Mouse (Mus musculus) forebrain, embryonic 11.5 days (tissue): ENCODE data around the gene Olfr1465. TPM values are rescaled to one million over a fixed set of nuclear protein-coding genes. Genes with fewer than 3 reads are reported as not detected.

Source experiments
- ATAC-seq: fragments of 200-750 bp; cut with Nextera tagmentation; replicated peaks from 2 replicates; pipeline ENCODE4 v1.8.0; 2017; ENCODE audit warnings: moderate TSS enrichment; ENCODE audit not compliant: low FRiP score
- DNase-seq: peaks from one replicate; pipeline ENCODE4 v3.0.0-alpha.2; 2017; ENCODE audit warnings: low spot score
- H3K27ac ChIP-seq: fragments of 300-500 bp; sonication (generic); 2 replicates; pipeline ENCODE4 v1.5.1; 2014; ENCODE audit warnings: low read depth, low read length
- H3K27me3 ChIP-seq: fragments of 300-500 bp; sonication (generic); 2 replicates; pipeline ENCODE4 v1.6.1; 2014; ENCODE audit warnings: mild to moderate bottlenecking, low read length, mixed read lengths; ENCODE audit not compliant: control insufficient read depth, insufficient read depth
- H3K36me3 ChIP-seq: fragments of 300-500 bp; sonication (generic); 2 replicates; pipeline ENCODE4 v1.6.1; 2014; ENCODE audit warnings: mild to moderate bottlenecking, low read length, moderate library complexity, mixed read lengths; ENCODE audit not compliant: control insufficient read depth, insufficient read depth
- H3K4me1 ChIP-seq: fragments of 300-500 bp; sonication (generic); replicated peaks from 2 replicates; pipeline ENCODE4 v1.6.1; 2014; ENCODE audit warnings: low read length, mixed read lengths; ENCODE audit not compliant: control insufficient read depth, insufficient read depth
- H3K4me2 ChIP-seq: fragments of 300-500 bp; sonication (generic); 2 replicates; pipeline ENCODE4 v1.6.1; 2014; ENCODE audit warnings: low read depth, mild to moderate bottlenecking, low read length, moderate library complexity, mixed read lengths; ENCODE audit not compliant: severe bottlenecking
- H3K4me3 ChIP-seq: fragments of 300-500 bp; sonication (generic); 2 replicates; pipeline ENCODE4 v1.5.1; 2014; ENCODE audit warnings: low read depth, low read length
- H3K9ac ChIP-seq: fragments of 300-500 bp; sonication (generic); 2 replicates; pipeline ENCODE4 v1.6.1; 2014; ENCODE audit warnings: low read length
- H3K9me3 ChIP-seq: fragments of 300-500 bp; sonication (generic); 2 replicates; pipeline ENCODE4 v1.6.1; 2016; ENCODE audit warnings: low read length, mixed read lengths; ENCODE audit not compliant: control insufficient read depth
- WGBS: fragments of 180-500 bp; shearing (Covaris S2); extraction: QIAGEN DNeasy Blood & Tissue Kit; methylation state at CpG from one replicate; pipeline ENCODE4 v1.1.7; 2014; 5-methylcytosine and 5-hydroxymethylcytosine counted together
- polyA plus RNA-seq: library from polyadenylated mRNA; unstranded; fragments of >200 nt; fragmentation: Nextera tagmentation; extraction: Ambion mirVana; gene quantifications from 2 replicates; pipeline ENCODE4 v1.2.1, GENCODE M21; 2014

The Olfr1465 gene
- not detected in 2 replicates for polyA plus RNA-seq

DNA sequence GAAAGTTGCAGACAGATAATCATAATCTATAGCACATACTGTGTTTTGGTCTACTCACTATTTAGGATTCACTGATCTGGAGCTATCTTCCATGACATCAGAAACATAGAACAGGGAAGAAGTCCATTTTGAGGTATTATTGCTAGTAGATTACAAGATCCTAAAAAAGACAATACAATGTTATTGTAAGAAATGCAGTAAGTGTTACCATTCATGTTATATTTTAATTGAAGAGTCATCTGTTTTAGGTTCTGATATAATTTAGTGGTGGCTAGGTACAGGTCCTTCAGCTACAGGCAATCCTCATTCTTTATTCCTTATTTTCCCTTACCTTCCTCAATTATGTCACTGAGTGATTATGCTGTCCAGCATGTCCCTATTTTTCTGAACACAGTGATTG is at the start of gene Olfr1465:
Gene Olfr1465 (minus strand): TSS at position 101 of the 400 bp plus-strand sequence.
- ATAC-seq (no peak), DNase-seq (no peak)
- H3K36me3 ChIP-seq, result no peaks in the 10 kb centered on the region
- peaks cover 3% of the 10 kb centered on the region; the same call in 1 of the 2 replicates for H3K9me3 ChIP-seq
- no peak within 1 kb of the TSS for H3K9ac ChIP-seq
- H3K27me3 ChIP-seq, result no peaks in the 10 kb centered on the region
- H3K4me3 ChIP-seq, result no peak within 1 kb of the TSS
- H3K4me1 ChIP-seq, result no peaks in the 10 kb centered on the region
- H3K4me2 ChIP-seq, result no peak within 1 kb of the TSS
- no peak within 1 kb of the TSS for H3K27ac ChIP-seq

DNA sequence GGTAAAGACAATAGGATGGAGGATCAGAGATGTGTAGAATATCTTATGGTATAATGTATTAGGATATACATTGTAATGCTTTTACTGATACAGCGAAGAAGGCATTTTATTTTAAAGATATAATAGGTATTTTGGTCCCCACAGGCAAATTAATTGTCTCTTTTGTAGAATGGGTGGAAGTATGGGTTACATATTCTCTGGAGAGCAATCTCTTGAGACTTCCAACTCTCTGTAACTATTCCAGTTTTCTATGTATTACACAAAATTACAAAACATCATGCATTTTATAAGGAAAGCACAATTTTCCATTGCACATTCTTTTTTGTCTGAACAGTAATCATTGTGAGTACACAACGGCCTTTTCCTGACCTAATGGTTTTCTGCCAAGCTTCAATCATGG is 46.6 kb upstream of the Olfr1465 start, which contains the start of gene Olfr1467:
Gene Olfr1467 (plus strand): TSS at position 301 of the 400 bp plus-strand sequence.
- Histone ChIP-seq H3K4me1 (no peaks in the 10 kb centered on the region), H3K36me3 (no peaks in the 10 kb centered on the region), H3K4me3 (no peak within 1 kb of the TSS), H3K27me3 (no peaks in the 10 kb centered on the region), H3K9me3 (no peaks in the 10 kb centered on the region; the same call in 1 of the 2 replicates), H3K4me2 (no peak within 1 kb of the TSS), H3K9ac (no peak within 1 kb of the TSS), H3K27ac (no peak within 1 kb of the TSS)
- ATAC-seq, result no peak
- 78% methylated on average over 2 of the region's 2 CpGs for WGBS
- DNase-seq, result no peak

DNA sequence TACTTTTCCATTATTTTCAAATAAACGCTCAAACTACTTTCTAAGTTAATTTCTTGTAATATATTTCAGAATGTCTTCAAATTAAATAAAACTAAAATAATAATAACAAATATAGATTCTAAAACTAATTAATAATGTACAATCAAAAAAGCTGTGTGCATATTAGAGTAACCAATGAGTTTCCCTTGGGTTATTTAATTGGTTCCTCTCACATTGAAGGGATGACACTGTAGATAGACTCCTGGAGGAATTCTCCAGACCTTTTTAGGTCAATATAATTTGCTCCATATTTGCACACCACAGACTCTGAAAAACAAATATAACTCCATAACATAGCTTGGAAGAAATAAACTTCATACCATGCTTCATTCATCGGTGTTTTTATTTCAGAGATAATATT is 23.2 kb upstream of the Olfr1465 start, which contains the start of gene Olfr1466:
Gene Olfr1466 (plus strand): TSS at position 301 of the 400 bp plus-strand sequence.
- Histone ChIP-seq H3K9ac (no peak within 1 kb of the TSS), H3K4me2 (no peak within 1 kb of the TSS), H3K27ac (no peak within 1 kb of the TSS), H3K4me3 (no peak within 1 kb of the TSS), H3K27me3 (no peaks in the 10 kb centered on the region), H3K4me1 (no peaks in the 10 kb centered on the region), H3K9me3 (peaks cover 5% of the 10 kb centered on the region; the same call in 1 of the 2 replicates), H3K36me3 (no peaks in the 10 kb centered on the region)
- DNase-seq, result no peak
- ATAC-seq, result no peak
- WGBS, result 89% methylated on average over 2 of the region's 2 CpGs

Other genes with a start within 250 kb of the Olfr1465 start
- not detected in 2 replicates for gene Olfr1457, start 217.7 kb downstream of the Olfr1465 start, polyA plus RNA-seq
- not detected in 2 replicates for gene Olfr1458, start 208.8 kb downstream of the Olfr1465 start, polyA plus RNA-seq
- not detected in 2 replicates for gene Olfr1459, start 166.0 kb downstream of the Olfr1465 start, polyA plus RNA-seq
- not detected in 2 replicates for gene Olfr1461, start 152.5 kb downstream of the Olfr1465 start, polyA plus RNA-seq
- gene Olfr1462, start 129.8 kb downstream of the Olfr1465 start, polyA plus RNA-seq, result not detected in 2 replicates
- gene Olfr1463, start 84.2 kb downstream of the Olfr1465 start, polyA plus RNA-seq, result not detected in 2 replicates
- gene Olfr1466, start 23.3 kb upstream of the Olfr1465 start, polyA plus RNA-seq, result not detected in 2 replicates
- gene Olfr1467, start 46.7 kb upstream of the Olfr1465 start, polyA plus RNA-seq, result not detected in 2 replicates
- gene Olfr1469, start 92.3 kb upstream of the Olfr1465 start, polyA plus RNA-seq, result not detected in 2 replicates
- gene Olfr1471, start 127.9 kb upstream of the Olfr1465 start, polyA plus RNA-seq, result not detected in 2 replicates
- not detected in 2 replicates for gene Olfr1472, start 140.5 kb upstream of the Olfr1465 start, polyA plus RNA-seq
- gene Olfr1474, start 154.0 kb upstream of the Olfr1465 start, polyA plus RNA-seq, result not detected in 2 replicates
- gene Olfr1475, start 164.7 kb upstream of the Olfr1465 start, polyA plus RNA-seq, result not detected in 2 replicates
- not detected in 2 replicates for gene Olfr1477, start 185.0 kb upstream of the Olfr1465 start, polyA plus RNA-seq
- gene Olfr1480, start 212.4 kb upstream of the Olfr1465 start, polyA plus RNA-seq, result not detected in 2 replicates